Mouse (Mus musculus) olfactory bulb, adult 2 months (tissue): ENCODE results near the gene Ccdc60.

Source experiments
- CTCF ChIP-seq: fragments of 200-500 bp; IDR thresholded peaks from 2 replicates; pipeline ENCODE4 v1.5.1; 2012; ENCODE audit warnings: low read depth, mild to moderate bottlenecking, low read length, moderate library complexity; ENCODE audit not compliant: insufficient read depth
- POLR2A ChIP-seq: fragments of 200-500 bp; IDR thresholded peaks from 2 replicates; pipeline ENCODE4 v1.6.1; 2012; ENCODE audit warnings: mild to moderate bottlenecking, low read depth, low read length, moderate library complexity; ENCODE audit not compliant: insufficient read depth

DNA sequence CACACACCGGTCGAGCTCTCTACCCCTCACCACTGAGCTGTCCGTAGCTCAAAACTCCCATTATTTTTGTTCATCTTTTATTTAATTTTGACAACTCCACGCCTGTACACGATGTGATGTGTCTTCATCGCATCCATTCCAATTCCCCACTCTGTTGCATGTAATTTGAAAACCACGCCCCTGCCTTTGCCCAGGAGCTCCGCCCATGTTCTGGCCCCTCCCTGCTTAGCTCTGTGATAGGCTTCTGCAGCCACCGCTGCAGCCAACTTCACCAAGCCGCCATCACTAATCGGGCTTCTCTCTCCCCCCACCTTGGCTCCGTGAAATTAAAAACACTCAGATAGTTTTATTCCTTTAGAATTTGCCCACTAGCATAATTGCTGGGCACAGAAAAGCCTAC lies 144.1 kb downstream of the Ccdc60 start:
- TF ChIP-seq POLR2A: no peak
- no peak for TF ChIP-seq CTCF
